Mouse (Mus musculus) heart, postnatal 0 days (tissue): ENCODE measurements around the gene Col4a1. TPM values are rescaled to one million over a fixed set of nuclear protein-coding genes. Genes with fewer than 3 reads are reported as not detected.

Source experiments
- ATAC-seq: fragments of 200-750 bp; cut with Nextera tagmentation; 2 replicates; pipeline ENCODE4 v1.8.0; 2017; ENCODE audit warnings: low read depth, moderate number of reproducible peaks, moderate library complexity; ENCODE audit not compliant: insufficient read depth
- DNase-seq: peaks from one replicate; pipeline ENCODE4 v3.0.0-alpha.2; 2016; ENCODE audit warnings: low spot score
- H3K27ac ChIP-seq: fragments of 300-500 bp; sonication (generic); 2 replicates; pipeline ENCODE4 v1.5.1; 2014; ENCODE audit warnings: low read depth, mild to moderate bottlenecking
- H3K27me3 ChIP-seq: fragments of 300-500 bp; sonication (generic); 2 replicates; pipeline ENCODE4 v1.6.1; 2014; ENCODE audit warnings: low read length, mixed read lengths; ENCODE audit not compliant: control insufficient read depth, insufficient read depth
- H3K36me3 ChIP-seq: fragments of 300-500 bp; sonication (generic); replicated peaks from 2 replicates; pipeline ENCODE4 v1.6.1; 2014; ENCODE audit warnings: low read length, mixed read lengths; ENCODE audit not compliant: control insufficient read depth, insufficient read depth
- H3K4me1 ChIP-seq: fragments of 300-500 bp; sonication (generic); 2 replicates; pipeline ENCODE4 v1.6.1; 2014; ENCODE audit warnings: antibody characterized with exemption; ENCODE audit not compliant: control insufficient read depth, insufficient read depth
- H3K4me2 ChIP-seq: fragments of 300-500 bp; sonication (generic); 2 replicates; pipeline ENCODE4 v1.6.1; 2014; ENCODE audit warnings: low read depth, mild to moderate bottlenecking, low read length, moderate library complexity
- H3K4me3 ChIP-seq: fragments of 300-500 bp; sonication (generic); 2 replicates; pipeline ENCODE4 v1.5.1; 2014; ENCODE audit warnings: low read depth, low read length
- H3K9ac ChIP-seq: fragments of 300-500 bp; sonication (generic); replicated peaks from 2 replicates; pipeline ENCODE4 v1.6.1; 2014; ENCODE audit warnings: low read depth, low read length, mixed read lengths
- H3K9me3 ChIP-seq: fragments of 300-500 bp; sonication (generic); replicated peaks from 2 replicates; pipeline ENCODE4 v1.6.1; 2016; ENCODE audit warnings: low read length; ENCODE audit not compliant: control insufficient read depth
- CTCF ChIP-seq: IDR thresholded peaks from 2 replicates; pipeline ENCODE4 v1.5.1; 2016; ENCODE audit warnings: antibody characterized with exemption, control low read depth, low read depth
- EP300 ChIP-seq: IDR thresholded peaks from 2 replicates; pipeline ENCODE4 v1.6.1; 2016; ENCODE audit warnings: antibody characterized with exemption, low read depth
- WGBS: fragments of 180-500 bp; shearing (Covaris S2); extraction: QIAGEN DNeasy Blood & Tissue Kit; methylation state at CpG from one replicate; pipeline ENCODE4 v1.1.7; 2014; 5-methylcytosine and 5-hydroxymethylcytosine counted together
- polyA plus RNA-seq: library from polyadenylated mRNA; unstranded; fragments of >200 nt; fragmentation: Nextera tagmentation; extraction: Ambion mirVana; gene quantifications from 2 replicates; pipeline ENCODE4 v1.2.1, GENCODE M21; 2015
- total RNA-seq: library from RNA; depleted of rRNA; stranded (reverse); fragments of >200 nt; gene quantifications from 2 replicates; pipeline ENCODE4 v1.2.3, GENCODE M21; 2014; ENCODE audit warnings: low replicate concordance

Gene Col4a1
- total and polyA plus RNA-seq, 2 experiments from 2014 or later = 191 to 921 TPM

GRCm38 (mm10) chr8:11248712-11249111 lies 63.9 kb downstream of the Col4a1 start:
- H3K4me3 ChIP-seq = no peak overlapping the region
- ATAC-seq (no peak), DNase-seq (no peak)
- no peaks in the 10 kb centered on the region for H3K9me3 ChIP-seq
- H3K36me3 ChIP-seq = peaks cover 37% of the 10 kb centered on the region
- H3K27me3 ChIP-seq = no peaks in the 10 kb centered on the region
- H3K4me1 ChIP-seq = peaks cover 25% of the 10 kb centered on the region
- 51% methylated on average over 7 of the region's 7 CpGs for WGBS
- H3K27ac ChIP-seq = peak overlapping the region; percentile 36
- no peak overlapping the region for H3K9ac ChIP-seq
- TF ChIP-seq CTCF (no peak), EP300 (no peak)
- H3K4me2 ChIP-seq = no peak overlapping the region

- Histone ChIP-seq H3K4me2 (no peak overlapping the region), H3K4me3 (no peak overlapping the region), H3K27me3 (no peaks in the 10 kb centered on the region), H3K9ac (no peak overlapping the region), H3K9me3 (no peaks in the 10 kb centered on the region), H3K4me1 (no peaks in the 10 kb centered on the region), H3K27ac (no peak overlapping the region), H3K36me3 (peaks cover 100% of the 10 kb centered on the region)
- ATAC-seq = no peak
- TF ChIP-seq CTCF (no peak), EP300 (no peak)
- WGBS = 53% methylated on average over 2 of the region's 2 CpGs
- no peak for DNase-seq
These were observed 71.1 kb downstream of the Col4a1 start for GRCm38 (mm10) chr8:11241488-11241887.

GRCm38 (mm10) chr8:11234879-11235210 lies 77.8 kb downstream of the Col4a1 start:
- H3K9me3 ChIP-seq = no peaks in the 10 kb centered on the region
- 84% methylated on average over 6 of the region's 6 CpGs for WGBS
- ATAC-seq (no peak), DNase-seq (no peak)
- TF ChIP-seq EP300 = no peak
- no peak for TF ChIP-seq CTCF
- no peak overlapping the region for H3K4me2 ChIP-seq
- no peak overlapping the region for H3K9ac ChIP-seq
- no peak overlapping the region for H3K4me3 ChIP-seq
- peaks cover 94% of the 10 kb centered on the region for H3K36me3 ChIP-seq
- H3K27ac ChIP-seq = no peak overlapping the region
- no peaks in the 10 kb centered on the region for H3K4me1 ChIP-seq
- no peaks in the 10 kb centered on the region for H3K27me3 ChIP-seq

GRCm38 (mm10) chr8:11234151-11234878 lies 78.3 kb downstream of the Col4a1 start:
- Histone ChIP-seq H3K4me2 (no peak overlapping the region), H3K9ac (no peak overlapping the region), H3K27ac (no peak overlapping the region), H3K9me3 (no peaks in the 10 kb centered on the region), H3K36me3 (peaks cover 94% of the 10 kb centered on the region), H3K27me3 (no peaks in the 10 kb centered on the region), H3K4me1 (no peaks in the 10 kb centered on the region), H3K4me3 (no peak overlapping the region)
- ATAC-seq = no peak
- WGBS = 45% methylated on average over 10 of the region's 10 CpGs
- TF ChIP-seq CTCF (no peak), EP300 (peak; percentile 84)
- DNase-seq = no peak

GRCm38 (mm10) chr8:11233009-11233408 lies 79.6 kb downstream of the Col4a1 start:
- Histone ChIP-seq H3K9me3 (no peaks in the 10 kb centered on the region), H3K36me3 (peaks cover 92% of the 10 kb centered on the region), H3K4me3 (no peak overlapping the region), H3K27ac (no peak overlapping the region), H3K9ac (no peak overlapping the region), H3K4me1 (no peaks in the 10 kb centered on the region), H3K27me3 (no peaks in the 10 kb centered on the region), H3K4me2 (no peak overlapping the region)
- 68% methylated on average over 4 of the region's 4 CpGs for WGBS
- DNase-seq (no peak), ATAC-seq (no peak)
- TF ChIP-seq CTCF = no peak
- no peak for TF ChIP-seq EP300

GRCm38 (mm10) chr8:11230277-11230676 lies 82.3 kb downstream of the Col4a1 start:
- no peak overlapping the region for H3K27ac ChIP-seq
- no peaks in the 10 kb centered on the region for H3K4me1 ChIP-seq
- no peaks in the 10 kb centered on the region for H3K9me3 ChIP-seq
- TF ChIP-seq CTCF = no peak
- no peak for TF ChIP-seq EP300
- DNase-seq = no peak
- no peak overlapping the region for H3K4me2 ChIP-seq
- H3K9ac ChIP-seq = no peak overlapping the region
- no peaks in the 10 kb centered on the region for H3K27me3 ChIP-seq
- H3K36me3 ChIP-seq = peaks cover 92% of the 10 kb centered on the region
- ATAC-seq = no peak
- no peak overlapping the region for H3K4me3 ChIP-seq
- 86% methylated on average over 4 of the region's 4 CpGs for WGBS
